Mouse (Mus musculus): ENCODE data around the gene Gm10644. TPM values are rescaled to one million over a fixed set of nuclear protein-coding genes. Genes with fewer than 3 reads are reported as not detected.

Gene Gm10644
- 1.1 TPM in 2 replicates for polyA plus RNA-seq (2015; fragmentation: Nextera tagmentation; extraction: Ambion mirVana)

DNA sequence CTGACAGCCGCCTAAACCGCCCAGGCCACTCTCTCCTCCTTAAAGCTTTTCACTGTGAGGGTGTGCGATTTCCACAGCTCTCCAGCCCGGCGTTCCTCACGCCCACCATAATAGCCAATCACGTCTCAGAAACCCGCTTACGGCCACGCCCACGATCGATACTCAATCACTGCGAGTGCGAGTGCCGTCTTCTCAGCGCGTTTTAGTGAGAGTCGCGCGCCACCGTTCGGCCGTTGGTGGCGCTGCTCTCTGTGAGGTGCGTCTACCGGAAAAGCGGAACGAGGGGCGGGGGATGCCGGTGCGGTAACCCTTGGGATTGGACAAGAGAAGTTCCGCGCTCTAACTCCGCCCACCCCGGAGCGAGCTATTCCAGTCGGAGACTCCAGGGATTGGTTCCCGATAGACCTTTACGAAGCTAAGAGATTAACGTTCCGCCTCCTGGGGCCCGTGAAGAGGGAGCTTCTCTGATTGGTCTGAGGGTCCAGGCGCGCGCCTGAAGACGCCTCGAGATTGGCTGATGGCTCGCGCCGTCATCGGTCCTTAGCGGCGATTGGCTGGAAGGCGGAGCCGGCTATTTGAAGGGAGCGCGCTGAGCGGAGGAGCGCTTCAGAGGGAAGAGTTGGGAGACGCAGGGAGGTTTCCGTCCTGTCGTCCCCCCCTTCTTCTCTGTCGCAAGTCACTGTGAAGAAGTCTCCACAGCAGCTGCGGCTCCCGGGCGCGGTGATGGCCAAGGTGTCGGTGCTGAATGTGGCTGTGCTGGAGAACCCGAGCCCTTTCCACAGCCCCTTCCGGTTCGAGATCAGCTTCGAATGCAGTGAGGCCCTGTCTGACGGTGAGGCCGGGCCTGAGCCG is at the start of gene Gm10644, which contains the start of gene Asf1b:
Gene Gm10644 (minus strand): TSS at position 100 of the 852 bp plus-strand sequence.
Gene Asf1b (plus strand): TSS at position 402 of the 852 bp plus-strand sequence.
- WGBS, result under 1% methylated on average over 75 of the region's 75 CpGs

DNA sequence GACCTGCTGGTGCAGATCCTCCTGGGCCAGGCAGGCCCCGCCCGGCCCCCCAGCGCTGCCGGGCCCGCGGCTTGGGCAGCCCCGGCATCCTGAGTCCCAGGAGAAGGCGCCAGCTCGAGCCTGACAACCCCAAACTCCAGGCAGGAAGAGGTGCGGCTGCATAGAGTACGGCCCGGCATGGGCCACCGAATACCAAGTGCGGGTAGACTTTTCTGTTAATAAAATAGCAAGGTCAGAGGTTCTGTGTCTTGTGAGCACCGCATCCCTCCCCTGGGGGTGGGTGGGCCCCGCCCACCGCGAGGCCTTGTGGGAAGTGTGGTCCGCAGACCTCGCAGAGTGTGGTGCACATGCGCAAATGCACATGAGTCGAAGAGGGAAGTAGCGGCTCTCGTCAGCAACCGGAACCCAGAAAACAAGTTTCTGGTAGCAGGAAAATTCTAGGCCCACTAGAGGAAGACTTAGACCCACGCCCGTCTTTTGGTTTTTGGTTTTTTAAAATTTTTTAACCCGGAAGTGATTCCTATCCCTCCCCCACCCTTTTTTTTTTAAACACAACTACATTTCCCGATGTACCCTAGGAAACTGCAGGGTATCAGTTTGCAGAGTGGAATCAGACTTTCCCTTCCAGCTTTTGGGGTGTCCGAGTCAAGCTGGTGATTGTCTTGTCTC is 49.7 kb upstream of the Gm10644 start:
- peak overlapping the region; percentile 68 for H3K9ac ChIP-seq
- peak; percentile 86 for ATAC-seq (ENCODE audit: low FRiP score, low read depth)
- no peaks in the 10 kb centered on the region for H3K9me3 ChIP-seq
- 1% methylated on average over 30 of the region's 30 CpGs for WGBS
- peak overlapping the region; percentile 94 for H3K4me2 ChIP-seq
- peak overlapping the region; percentile 77 for H3K27ac ChIP-seq (replicated peaks)
- H3K4me3 ChIP-seq, result peak overlapping the region; percentile 51
- no peaks in the 10 kb centered on the region for H3K36me3 ChIP-seq
- peaks cover 23% of the 10 kb centered on the region for H3K4me1 ChIP-seq (replicated peaks)
- peaks cover 17% of the 10 kb centered on the region for H3K27me3 ChIP-seq

More for the DNA sequence above, at the start of gene Gm10644, which contains the start of gene Asf1b:
- no peaks in the 10 kb centered on the region for H3K36me3 ChIP-seq
- H3K9ac ChIP-seq, result peak within 1 kb of the TSS; percentile 46
- H3K27me3 ChIP-seq, result no peaks in the 10 kb centered on the region
- peak within 1 kb of the TSS; percentile 91 for H3K4me2 ChIP-seq
- peak; percentile 99 for ATAC-seq (ENCODE audit: low FRiP score, low read depth)
- no peaks in the 10 kb centered on the region for H3K9me3 ChIP-seq
- peak within 1 kb of the TSS; percentile 76 for H3K27ac ChIP-seq (replicated peaks)
- peaks cover 12% of the 10 kb centered on the region for H3K4me1 ChIP-seq (replicated peaks)
- H3K4me3 ChIP-seq, result peak within 1 kb of the TSS; percentile 53

DNA sequence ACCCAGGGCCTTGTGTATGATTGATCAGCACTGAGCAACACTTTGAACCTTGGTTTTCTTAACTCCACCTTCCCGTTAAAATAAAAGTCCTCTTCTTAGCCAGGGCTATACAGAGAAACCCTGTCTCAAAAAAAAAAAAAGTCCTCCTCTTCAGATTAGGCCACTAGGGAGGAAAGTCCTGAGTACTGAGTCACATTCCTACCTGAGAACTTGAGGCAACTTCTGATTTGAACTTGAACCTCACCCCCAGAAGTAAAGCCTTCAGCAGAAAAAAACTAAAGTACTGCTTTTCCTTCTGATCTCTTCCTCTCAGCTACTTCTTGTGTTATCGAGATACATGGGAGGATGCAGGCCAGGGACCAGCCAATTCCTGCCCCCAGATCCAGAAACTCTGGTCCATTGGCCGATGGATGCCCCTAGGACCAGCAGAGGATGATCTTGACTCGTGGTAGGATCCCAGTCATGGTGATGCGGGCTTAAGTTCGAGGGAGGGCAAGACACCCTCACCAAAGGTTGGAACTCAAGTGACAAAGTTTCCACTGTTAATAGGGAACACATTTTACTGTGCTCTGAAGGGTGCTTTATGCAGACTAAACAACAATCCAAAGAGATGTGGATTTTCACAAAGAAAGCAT is 48.7 kb upstream of the Gm10644 start:
- no peak overlapping the region for H3K27ac ChIP-seq (replicated peaks)
- no peak for ATAC-seq (ENCODE audit: low FRiP score, low read depth)
- 74% methylated on average over 6 of the region's 6 CpGs for WGBS
- no peaks in the 10 kb centered on the region for H3K9me3 ChIP-seq
- peaks cover 17% of the 10 kb centered on the region for H3K27me3 ChIP-seq
- peaks cover 33% of the 10 kb centered on the region for H3K4me1 ChIP-seq (replicated peaks)
- no peaks in the 10 kb centered on the region for H3K36me3 ChIP-seq
- peak overlapping the region; percentile 51 for H3K4me3 ChIP-seq
- peak overlapping the region; percentile 94 for H3K4me2 ChIP-seq
- peak overlapping the region; percentile 68; the same call in 1 of the 2 replicates for H3K9ac ChIP-seq

DNA sequence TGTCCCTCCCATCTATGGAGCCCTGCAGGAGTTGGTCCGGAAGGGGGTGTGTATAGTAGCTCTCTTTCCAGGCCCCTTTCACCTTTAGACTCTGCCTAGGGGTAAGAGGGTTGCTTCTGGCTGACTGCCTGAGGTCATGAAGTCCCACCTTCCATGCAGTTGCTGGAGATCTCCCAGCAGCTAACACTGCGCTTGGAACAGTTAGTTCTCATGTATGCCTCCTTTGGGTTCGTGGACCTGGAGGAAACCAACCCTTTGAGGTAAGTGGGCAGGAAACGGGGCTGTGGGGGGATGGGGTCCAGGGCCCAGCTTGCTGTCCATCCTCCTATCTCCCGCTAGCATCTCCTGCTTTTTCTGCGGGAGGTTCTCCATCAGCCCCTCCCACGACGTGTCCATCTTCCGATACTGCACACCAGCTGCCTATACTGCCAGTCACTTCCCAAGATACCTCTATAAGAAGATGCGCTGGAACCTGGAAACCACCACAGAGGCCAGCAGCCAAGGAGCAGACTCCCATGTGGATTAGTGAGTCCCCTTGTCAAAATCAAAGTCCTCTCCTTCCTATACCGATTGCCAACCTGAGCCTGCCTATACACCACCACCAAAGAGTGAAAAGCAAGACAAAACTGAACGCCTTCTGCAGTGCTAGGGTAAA is 48.1 kb upstream of the Gm10644 start:
- WGBS, result 60% methylated on average over 12 of the region's 12 CpGs
- peaks cover 37% of the 10 kb centered on the region for H3K4me1 ChIP-seq (replicated peaks)
- no peak overlapping the region for H3K9ac ChIP-seq
- no peak overlapping the region for H3K4me3 ChIP-seq
- no peak overlapping the region for H3K27ac ChIP-seq (replicated peaks)
- H3K9me3 ChIP-seq, result no peaks in the 10 kb centered on the region
- no peaks in the 10 kb centered on the region for H3K36me3 ChIP-seq
- peaks cover 17% of the 10 kb centered on the region for H3K27me3 ChIP-seq
- no peak for ATAC-seq (ENCODE audit: low FRiP score, low read depth)
- no peak overlapping the region for H3K4me2 ChIP-seq

DNA sequence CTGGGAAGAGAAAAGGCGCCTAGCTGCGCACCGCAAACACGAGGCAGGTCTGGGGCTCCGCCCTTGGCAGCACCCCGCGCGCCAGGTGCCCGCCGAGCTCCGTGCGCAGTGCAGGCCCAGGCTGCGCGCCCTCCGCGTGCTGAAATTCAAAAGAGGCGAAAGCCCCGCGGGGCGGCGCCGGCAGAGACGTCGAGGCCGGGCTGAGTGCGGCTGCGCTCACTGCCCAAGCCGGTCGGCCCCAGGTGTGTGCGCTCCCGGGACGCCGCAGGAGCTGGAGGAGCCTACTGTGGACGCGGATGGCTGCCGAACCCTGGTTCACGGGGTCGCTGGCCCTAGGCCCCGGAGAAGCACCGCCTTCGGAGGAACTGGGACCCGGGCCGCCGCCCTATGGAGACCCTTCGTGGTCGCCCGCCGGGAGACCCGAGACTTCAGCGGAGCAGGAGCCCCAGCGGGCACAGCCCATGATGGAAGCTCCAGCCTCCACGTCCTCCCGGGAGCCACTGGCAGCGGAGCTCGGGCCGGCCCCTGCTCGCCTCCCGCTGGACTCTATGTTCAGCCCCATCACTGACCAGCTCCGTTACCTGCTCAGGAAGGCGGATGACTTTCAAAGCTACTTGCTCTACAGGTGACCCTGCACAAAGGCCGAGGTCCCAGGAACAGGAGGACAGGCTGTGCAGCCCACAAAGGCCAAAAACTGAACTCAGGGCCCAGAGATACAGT is 46.4 kb upstream of the Gm10644 start, which contains the start of gene 1700067K01Rik:
Gene 1700067K01Rik (plus strand): TSS at position 222 of the 720 bp plus-strand sequence.
- no peak within 1 kb of the TSS for H3K9ac ChIP-seq
- WGBS, result 23% methylated on average over 61 of the region's 61 CpGs
- H3K4me3 ChIP-seq, result no peak within 1 kb of the TSS
- no peak for ATAC-seq (ENCODE audit: low FRiP score, low read depth)
- H3K9me3 ChIP-seq, result no peaks in the 10 kb centered on the region
- H3K4me1 ChIP-seq (replicated peaks), result peaks cover 40% of the 10 kb centered on the region
- no peak within 1 kb of the TSS for H3K27ac ChIP-seq (replicated peaks)
- H3K4me2 ChIP-seq, result peak within 1 kb of the TSS; percentile 11
- H3K36me3 ChIP-seq, result no peaks in the 10 kb centered on the region
- H3K27me3 ChIP-seq, result peaks cover 17% of the 10 kb centered on the region

DNA sequence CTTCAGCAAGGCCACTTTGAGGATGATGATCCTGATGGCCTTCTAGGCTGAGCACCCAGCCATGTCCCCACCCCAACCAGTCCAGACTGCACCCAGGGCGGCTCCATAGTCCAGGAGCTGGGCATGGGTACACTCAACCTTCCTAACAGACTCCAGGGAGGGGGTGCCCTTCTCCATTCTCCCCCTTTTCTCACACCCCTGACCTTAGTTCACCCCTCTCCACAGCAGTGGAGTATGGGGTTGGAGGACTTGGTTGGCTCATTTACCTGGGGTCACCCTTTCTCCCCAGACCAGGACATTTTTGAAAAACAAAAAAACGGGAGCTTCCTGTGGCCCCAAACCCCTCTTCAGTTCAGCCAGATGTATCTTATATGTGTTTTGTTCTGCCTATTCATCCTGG is 44.8 kb upstream of the Gm10644 start:
- H3K9ac ChIP-seq, result no peak overlapping the region
- H3K27me3 ChIP-seq, result peaks cover 17% of the 10 kb centered on the region
- H3K9me3 ChIP-seq, result no peaks in the 10 kb centered on the region
- peaks cover 40% of the 10 kb centered on the region for H3K4me1 ChIP-seq (replicated peaks)
- peaks cover 3% of the 10 kb centered on the region; the same call in 1 of the 2 replicates for H3K36me3 ChIP-seq
- H3K4me3 ChIP-seq, result 0 out of 2 replicates have a peak overlapping the region, but pooled peaks have one; percentile 79
- no peak for ATAC-seq (ENCODE audit: low FRiP score, low read depth)
- 93% methylated on average over 2 of the region's 2 CpGs for WGBS
- no peak overlapping the region for H3K27ac ChIP-seq (replicated peaks)
- peak overlapping the region; percentile 92; the same call in 1 of the 2 replicates for H3K4me2 ChIP-seq

DNA sequence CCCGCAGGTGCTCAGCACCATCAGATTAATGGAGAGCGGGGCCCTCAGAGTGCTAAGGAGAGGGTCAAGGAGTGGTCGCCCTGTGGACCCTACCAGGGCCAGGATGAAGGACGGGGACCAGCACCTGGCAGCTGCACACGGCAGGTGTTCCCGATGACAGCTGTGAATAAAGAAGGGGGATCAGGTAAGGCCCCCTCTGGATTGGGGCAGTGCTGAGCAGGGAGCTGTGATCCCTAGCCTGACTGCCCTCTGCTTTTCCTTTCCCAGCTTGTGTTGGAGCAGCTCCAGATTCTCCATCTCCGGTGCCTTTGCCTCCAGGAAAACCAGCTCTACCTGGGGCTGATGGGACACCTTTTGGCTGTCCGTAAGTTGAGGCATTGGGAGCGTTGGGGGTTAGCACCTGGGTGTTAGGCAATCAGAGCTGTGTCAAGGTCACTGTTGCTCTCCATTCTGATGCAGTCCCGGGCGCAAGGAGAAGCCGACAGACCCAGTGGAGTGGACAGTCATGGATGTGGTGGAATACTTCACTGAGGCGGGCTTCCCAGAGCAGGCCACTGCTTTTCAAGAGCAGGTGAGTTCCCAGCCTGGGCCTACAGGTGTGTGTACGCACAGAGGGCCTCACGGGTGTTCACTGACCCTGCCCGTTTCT is 44.2 kb upstream of the Gm10644 start:
- Histone ChIP-seq H3K9ac (peak overlapping the region; percentile 71), H3K4me2 (peak overlapping the region; percentile 92), H3K4me3 (peak overlapping the region; percentile 79), H3K9me3 (no peaks in the 10 kb centered on the region), H3K4me1 (replicated peaks) (peaks cover 37% of the 10 kb centered on the region), H3K36me3 (peaks cover 9% of the 10 kb centered on the region), H3K27ac (replicated peaks) (no peak overlapping the region), H3K27me3 (peaks cover 17% of the 10 kb centered on the region)
- WGBS, result 73% methylated on average over 16 of the region's 16 CpGs
- ATAC-seq (ENCODE audit: low FRiP score, low read depth), result no peak

DNA sequence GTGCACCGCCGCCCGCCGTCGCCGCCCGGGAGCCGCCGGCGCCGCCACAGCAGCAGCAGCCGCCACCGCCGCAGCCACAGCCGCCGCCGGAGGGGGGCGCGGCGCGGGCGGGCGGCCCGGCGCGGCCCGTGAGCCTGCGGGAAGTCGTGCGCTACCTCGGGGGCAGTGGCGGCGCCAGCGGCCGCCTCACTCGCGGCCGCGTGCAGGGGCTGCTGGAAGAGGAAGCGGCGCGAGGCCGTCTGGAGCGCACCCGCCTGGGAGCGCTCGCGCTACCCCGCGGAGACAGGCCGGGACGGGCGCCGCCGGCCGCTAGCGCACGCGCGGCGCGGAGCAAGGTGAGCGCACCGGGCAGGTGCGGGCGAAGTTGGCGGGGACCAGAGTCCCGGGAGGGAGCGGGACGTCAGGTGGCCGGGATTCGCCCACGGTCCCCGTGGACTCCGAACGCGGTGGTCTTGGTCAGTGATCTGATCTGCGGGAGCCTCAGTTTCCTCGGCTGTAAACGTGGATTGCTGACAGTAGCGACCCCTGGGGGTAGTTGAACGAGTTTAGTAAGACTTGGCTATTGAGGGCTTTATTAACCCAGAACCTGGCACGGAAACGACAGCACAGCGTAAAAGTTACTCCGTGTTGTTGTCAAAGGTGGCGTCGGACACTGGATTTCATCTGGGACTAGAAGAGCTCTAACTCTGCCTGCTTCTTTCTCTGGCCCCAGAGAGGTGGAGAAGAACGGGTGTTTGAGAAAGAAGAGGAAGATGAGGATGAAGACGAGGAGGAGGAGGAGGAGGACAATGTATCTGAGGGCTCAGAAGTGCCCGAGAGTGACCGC is 43.4 kb upstream of the Gm10644 start:
- under 1% methylated on average over 89 of the region's 92 CpGs for WGBS
- Histone ChIP-seq H3K4me2 (peak overlapping the region; percentile 92), H3K9ac (peak overlapping the region; percentile 71), H3K36me3 (peaks cover 13% of the 10 kb centered on the region), H3K27me3 (peaks cover 17% of the 10 kb centered on the region), H3K4me1 (replicated peaks) (peaks cover 31% of the 10 kb centered on the region), H3K9me3 (no peaks in the 10 kb centered on the region), H3K4me3 (peak overlapping the region; percentile 79), H3K27ac (replicated peaks) (peak overlapping the region; percentile 86)
- ATAC-seq (ENCODE audit: low FRiP score, low read depth), result peak; percentile 6; the same call in 1 of the 2 replicates

DNA sequence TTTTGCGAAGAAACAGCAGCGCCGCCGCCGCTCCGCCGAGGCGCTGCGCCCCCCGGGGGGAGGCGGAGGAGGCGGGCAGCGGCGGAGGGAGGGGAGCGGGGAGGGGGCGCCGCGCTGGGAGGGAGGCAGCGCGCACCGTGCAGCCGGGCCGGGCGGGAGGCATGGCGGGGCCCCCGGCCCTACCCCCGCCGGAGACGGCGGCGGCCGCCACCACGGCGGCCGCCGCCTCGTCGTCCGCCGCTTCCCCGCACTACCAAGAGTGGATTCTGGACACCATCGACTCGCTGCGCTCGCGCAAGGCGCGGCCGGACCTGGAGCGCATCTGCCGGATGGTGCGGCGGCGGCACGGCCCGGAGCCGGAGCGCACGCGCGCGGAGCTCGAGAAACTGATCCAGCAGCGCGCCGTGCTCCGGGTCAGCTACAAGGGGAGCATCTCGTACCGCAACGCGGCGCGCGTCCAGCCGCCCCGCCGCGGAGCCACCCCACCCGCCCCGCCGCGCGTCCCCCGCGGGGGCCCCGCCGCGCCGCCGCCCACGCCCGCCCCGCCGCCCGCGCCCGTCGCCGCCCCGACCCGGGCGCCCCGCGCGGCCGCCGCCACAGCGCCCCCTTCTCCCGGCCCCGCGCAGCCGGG is 42.6 kb upstream of the Gm10644 start, which contains the start of gene Samd1:
Gene Samd1 (plus strand): TSS at position 162 of the 631 bp plus-strand sequence.
- Histone ChIP-seq H3K27me3 (peaks cover 14% of the 10 kb centered on the region), H3K4me3 (peak within 1 kb of the TSS; percentile 79), H3K4me1 (replicated peaks) (peaks cover 31% of the 10 kb centered on the region), H3K9ac (peak within 1 kb of the TSS; percentile 81), H3K36me3 (peaks cover 15% of the 10 kb centered on the region), H3K27ac (replicated peaks) (peak within 1 kb of the TSS; percentile 91), H3K9me3 (no peaks in the 10 kb centered on the region), H3K4me2 (peak within 1 kb of the TSS; percentile 92)
- ATAC-seq (ENCODE audit: low FRiP score, low read depth), result no peak
- WGBS, result under 1% methylated on average over 41 of the region's 112 CpGs
